Mouse (Mus musculus) 416B (cell line): ENCODE measurements around the gene Usp44.
"Not testable (repeated sequence)": the region's sequence is repeated elsewhere in the genome, so short reads cannot be mapped to it uniquely, and the experiment has no call there.

ENCODE experiments used
- DNase-seq: peaks from one replicate; pipeline ENCODE4 v3.0.0; 2011; ENCODE audit warnings: low read depth

Usp44 gene

GRCm38 (mm10) chr10:93830931-93831729, at the start of gene Usp44:
Usp44 (plus strand) TSS chr10:93831555.
- no peak for DNase-seq

GRCm38 (mm10) chr10:93783216-93784013, 47.9 kb upstream of the Usp44 start:
- no peak for DNase-seq

- no peak for DNase-seq
These were observed 31.5 kb upstream of the Usp44 start for GRCm38 (mm10) chr10:93799711-93800362.

- no peak for DNase-seq
These were observed 31.0 kb upstream of the Usp44 start for GRCm38 (mm10) chr10:93800363-93800722.

GRCm38 (mm10) chr10:93800895-93801294, 30.5 kb upstream of the Usp44 start:
- no peak for DNase-seq

- DNase-seq = no peak
These were observed 28.2 kb upstream of the Usp44 start for GRCm38 (mm10) chr10:93803199-93803598.

- not testable (repeated sequence) for DNase-seq
These were observed 21.9 kb upstream of the Usp44 start for GRCm38 (mm10) chr10:93809438-93809837.

GRCm38 (mm10) chr10:93810590-93811185, 20.7 kb upstream of the Usp44 start:
- DNase-seq = no peak

GRCm38 (mm10) chr10:93812098-93812497, 19.3 kb upstream of the Usp44 start:
- DNase-seq = no peak

GRCm38 (mm10) chr10:93812774-93813415, 18.5 kb upstream of the Usp44 start:
- peak; percentile 60 for DNase-seq

- DNase-seq = no peak
These were observed 17.6 kb upstream of the Usp44 start for GRCm38 (mm10) chr10:93813755-93814154.

GRCm38 (mm10) chr10:93818661-93819060, 12.7 kb upstream of the Usp44 start:
- peak; percentile 88 for DNase-seq

- peak; percentile 82 for DNase-seq
These were observed 1.2 kb upstream of the Usp44 start for GRCm38 (mm10) chr10:93829898-93830831.

- no peak for DNase-seq
These were observed 597 bp downstream of the Usp44 start for GRCm38 (mm10) chr10:93831730-93832574.

- DNase-seq = no peak
These were observed 1.5 kb downstream of the Usp44 start for GRCm38 (mm10) chr10:93832811-93833210.

- DNase-seq = no peak
These were observed 2.0 kb downstream of the Usp44 start for GRCm38 (mm10) chr10:93833370-93833698.

GRCm38 (mm10) chr10:93833699-93834393, 2.5 kb downstream of the Usp44 start:
- no peak for DNase-seq

- DNase-seq = no peak
These were observed 3.0 kb downstream of the Usp44 start for GRCm38 (mm10) chr10:93834394-93834745.

- not testable (repeated sequence) for DNase-seq
These were observed 3.8 kb downstream of the Usp44 start for GRCm38 (mm10) chr10:93835115-93835514.
